Mouse (Mus musculus) stomach, postnatal 0 days (tissue): ENCODE data around the gene Crtc1. TPM values are rescaled to one million over a fixed set of nuclear protein-coding genes. Genes with fewer than 3 reads are reported as not detected.
A peak's percentile ranks its signal among the peaks of the same experiment; 100 is the strongest.

Experiments
- ATAC-seq: fragments of 200-750 bp; cut with Nextera tagmentation; 2 replicates; pipeline ENCODE4 v1.8.0; 2017; ENCODE audit not compliant: low FRiP score, low TSS enrichment
- DNase-seq: peaks from one replicate; pipeline ENCODE4 v3.0.0-alpha.2; 2016; ENCODE audit warnings: low spot score
- H3K27ac ChIP-seq: fragments of 300-500 bp; sonication (generic); replicated peaks from 2 replicates; pipeline ENCODE4 v1.5.1; 2014; ENCODE audit warnings: mild to moderate bottlenecking, control low read depth
- H3K27me3 ChIP-seq: fragments of 300-500 bp; sonication (generic); 2 replicates; pipeline ENCODE4 v1.6.1; 2014; ENCODE audit warnings: low read length; ENCODE audit not compliant: control insufficient read depth, insufficient read depth
- H3K36me3 ChIP-seq: fragments of 300-500 bp; sonication (generic); 2 replicates; pipeline ENCODE4 v1.6.1; 2014; ENCODE audit warnings: low read length, mixed read lengths; ENCODE audit not compliant: control insufficient read depth, insufficient read depth
- H3K4me1 ChIP-seq: fragments of 300-500 bp; sonication (generic); replicated peaks from 2 replicates; pipeline ENCODE4 v1.6.1; 2014; ENCODE audit warnings: antibody characterized with exemption; ENCODE audit not compliant: control insufficient read depth, insufficient read depth
- H3K4me2 ChIP-seq: fragments of 300-500 bp; sonication (generic); replicated peaks from 2 replicates; pipeline ENCODE4 v1.6.1; 2014; ENCODE audit warnings: low read depth, mild to moderate bottlenecking, control low read depth, moderate library complexity
- H3K4me3 ChIP-seq: fragments of 300-500 bp; sonication (generic); 2 replicates; pipeline ENCODE4 v1.5.1; 2014; ENCODE audit warnings: low read depth, low read length, control low read depth
- H3K9ac ChIP-seq: fragments of 300-500 bp; sonication (generic); 2 replicates; pipeline ENCODE4 v1.6.1; 2014; ENCODE audit warnings: mild to moderate bottlenecking, low read length, control low read depth, mixed read lengths
- H3K9me3 ChIP-seq: fragments of 300-500 bp; sonication (generic); 2 replicates; pipeline ENCODE4 v1.6.1; 2016; ENCODE audit warnings: low read length; ENCODE audit not compliant: control insufficient read depth
- CTCF ChIP-seq: IDR thresholded peaks from 2 replicates; pipeline ENCODE4 v1.5.1; 2016; ENCODE audit warnings: antibody characterized with exemption, low read depth, mild to moderate bottlenecking, moderate library complexity
- EP300 ChIP-seq: optimal IDR thresholded peaks from 2 replicates; pipeline ENCODE3; 2016; ENCODE audit warnings: antibody characterized with exemption
- WGBS: fragments of 180-500 bp; shearing (Covaris S2); extraction: QIAGEN DNeasy Blood & Tissue Kit; methylation state at CpG from one replicate; pipeline ENCODE4 v1.1.7; 2014; 5-methylcytosine and 5-hydroxymethylcytosine counted together
- polyA plus RNA-seq: library from polyadenylated mRNA; unstranded; fragments of >200 nt; fragmentation: Nextera tagmentation; extraction: Ambion mirVana; gene quantifications from 2 replicates; pipeline ENCODE4 v1.2.1, GENCODE M21; 2015

Gene Crtc1
- polyA plus RNA-seq, 1 experiment from 2014 or later, result 8.0 TPM

GRCm38 (mm10) chr8:70352657-70353151 is 86.7 kb downstream of the Crtc1 start:
- H3K4me3 ChIP-seq, result peak overlapping the region; percentile 94
- DNase-seq, result no peak
- WGBS, result 0% methylated on average over 48 of the region's 64 CpGs

GRCm38 (mm10) chr8:70352000-70352384 is 87.4 kb downstream of the Crtc1 start:
- Histone ChIP-seq H3K36me3 (peaks cover 6% of the 10 kb centered on the region; the same call in 1 of the 2 replicates), H3K4me2 (peak overlapping the region; percentile 94), H3K27me3 (no peaks in the 10 kb centered on the region), H3K9ac (peak overlapping the region; percentile 97), H3K4me3 (peak overlapping the region; percentile 94), H3K27ac (peak overlapping the region; percentile 92), H3K4me1 (peaks cover 11% of the 10 kb centered on the region; the same call in 1 of the 2 replicates), H3K9me3 (no peaks in the 10 kb centered on the region)
- WGBS, result 10% methylated on average over 3 of the region's 3 CpGs
- no peak for ATAC-seq
- DNase-seq, result no peak
- TF ChIP-seq EP300 (no peak), CTCF (no peak)

More at GRCm38 (mm10) chr8:70352657-70353151, 86.7 kb downstream of the Crtc1 start:
- Histone ChIP-seq H3K9ac (peak overlapping the region; percentile 97), H3K27me3 (no peaks in the 10 kb centered on the region), H3K4me2 (peak overlapping the region; percentile 94), H3K36me3 (peaks cover 6% of the 10 kb centered on the region; the same call in 1 of the 2 replicates), H3K27ac (peak overlapping the region; percentile 92), H3K9me3 (no peaks in the 10 kb centered on the region), H3K4me1 (peaks cover 11% of the 10 kb centered on the region; the same call in 1 of the 2 replicates)
- peak; percentile 53 for ATAC-seq
- TF ChIP-seq CTCF, result no peak; the same call in 1 of the 2 replicates
- no peak for TF ChIP-seq EP300

- 29% methylated on average over 15 of the region's 15 CpGs for WGBS
- Histone ChIP-seq H3K27ac (peak overlapping the region; percentile 92), H3K36me3 (peaks cover 6% of the 10 kb centered on the region), H3K27me3 (no peaks in the 10 kb centered on the region), H3K9me3 (no peaks in the 10 kb centered on the region), H3K4me2 (peak overlapping the region; percentile 94), H3K9ac (peak overlapping the region; percentile 97), H3K4me1 (peaks cover 11% of the 10 kb centered on the region; the same call in 1 of the 2 replicates), H3K4me3 (peak overlapping the region; percentile 94)
- ATAC-seq, result 0 out of 2 replicates have a peak, but pooled peaks have one; percentile 1
- TF ChIP-seq CTCF (no peak), EP300 (no peak)
- DNase-seq, result peak; percentile 56
These were observed 88.1 kb downstream of the Crtc1 start for GRCm38 (mm10) chr8:70351035-70351999.

- TF ChIP-seq EP300 (no peak), CTCF (no peak)
- ATAC-seq, result no peak
- Histone ChIP-seq H3K27ac (no peak overlapping the region), H3K4me2 (no peak overlapping the region), H3K4me3 (no peak overlapping the region), H3K27me3 (no peaks in the 10 kb centered on the region), H3K36me3 (peaks cover 11% of the 10 kb centered on the region), H3K9me3 (no peaks in the 10 kb centered on the region), H3K4me1 (peaks cover 9% of the 10 kb centered on the region; the same call in 1 of the 2 replicates), H3K9ac (no peak overlapping the region)
- 88% methylated on average over 1 of the region's 1 CpGs for WGBS
- no peak for DNase-seq
These were observed 91.4 kb downstream of the Crtc1 start for GRCm38 (mm10) chr8:70347860-70348420.

GRCm38 (mm10) chr8:70347443-70347842 is 91.9 kb downstream of the Crtc1 start:
- H3K4me3 ChIP-seq, result no peak overlapping the region
- no peak for ATAC-seq
- H3K36me3 ChIP-seq, result peaks cover 15% of the 10 kb centered on the region
- no peaks in the 10 kb centered on the region for H3K27me3 ChIP-seq
- H3K9me3 ChIP-seq, result no peaks in the 10 kb centered on the region
- H3K27ac ChIP-seq, result no peak overlapping the region
- 69% methylated on average over 4 of the region's 4 CpGs for WGBS
- no peak for DNase-seq
- H3K4me2 ChIP-seq, result no peak overlapping the region
- no peak for TF ChIP-seq CTCF
- no peak for TF ChIP-seq EP300
- peaks cover 9% of the 10 kb centered on the region; the same call in 1 of the 2 replicates for H3K4me1 ChIP-seq
- no peak overlapping the region for H3K9ac ChIP-seq
